Mouse (Mus musculus) heart, adult 9 months (tissue): Measurements from ENCODE around the gene Ptprd.

Source experiments
- DNase-seq, 2 experiments: peaks; one replicate each; pipeline ENCODE4 v3.0.0; 2022; ENCODE audit warnings: low spot score in 2 of 2

Ptprd gene

GRCm38 (mm10) chr4:76313749-76314148 lies 1898.0 kb downstream of the Ptprd start:
- no peak for DNase-seq

- no peak for DNase-seq
Observed at GRCm38 (mm10) chr4:76312593-76312992, 1899.2 kb downstream of the Ptprd start.

- no peak for DNase-seq
Observed at GRCm38 (mm10) chr4:76305987-76306386, 1905.8 kb downstream of the Ptprd start.

- no peak for DNase-seq
Observed at GRCm38 (mm10) chr4:76297375-76297774, 1914.4 kb downstream of the Ptprd start.

GRCm38 (mm10) chr4:76292733-76293357 lies 1918.9 kb downstream of the Ptprd start:
- DNase-seq, result no peak

GRCm38 (mm10) chr4:76290484-76290818 lies 1921.3 kb downstream of the Ptprd start:
- DNase-seq, result no peak

GRCm38 (mm10) chr4:76289612-76290483 lies 1921.9 kb downstream of the Ptprd start:
- DNase-seq, result no peak

- no peak for DNase-seq
Observed at GRCm38 (mm10) chr4:76286016-76286415, 1925.7 kb downstream of the Ptprd start.

- DNase-seq, result no peak
Observed at GRCm38 (mm10) chr4:76282886-76283285, 1928.9 kb downstream of the Ptprd start.

GRCm38 (mm10) chr4:76262727-76263126 lies 1949.0 kb downstream of the Ptprd start:
- DNase-seq, result no peak

- DNase-seq, result no peak
Observed at GRCm38 (mm10) chr4:76260686-76261085, 1951.1 kb downstream of the Ptprd start.

- no peak for DNase-seq
Observed at GRCm38 (mm10) chr4:76260286-76260685, 1951.5 kb downstream of the Ptprd start.

- no peak for DNase-seq
Observed at GRCm38 (mm10) chr4:76259636-76260035, 1952.1 kb downstream of the Ptprd start.

- no peak for DNase-seq
Observed at GRCm38 (mm10) chr4:76244371-76244770, 1967.4 kb downstream of the Ptprd start.

- DNase-seq, result no peak
Observed at GRCm38 (mm10) chr4:76241542-76241941, 1970.2 kb downstream of the Ptprd start.

GRCm38 (mm10) chr4:76241140-76241539 lies 1970.6 kb downstream of the Ptprd start:
- DNase-seq, result no peak

- DNase-seq, result no peak
Observed at GRCm38 (mm10) chr4:76239063-76239462, 1972.7 kb downstream of the Ptprd start.

- DNase-seq, result no peak
Observed at GRCm38 (mm10) chr4:76238577-76238976, 1973.2 kb downstream of the Ptprd start.

- DNase-seq, result no peak
Observed at GRCm38 (mm10) chr4:76237827-76238226, 1973.9 kb downstream of the Ptprd start.

- DNase-seq, result no peak
Observed at GRCm38 (mm10) chr4:76223720-76224119, 1988.0 kb downstream of the Ptprd start.

- no peak for DNase-seq
Observed at GRCm38 (mm10) chr4:76222520-76222919, 1989.2 kb downstream of the Ptprd start.

- DNase-seq, result no peak
Observed at GRCm38 (mm10) chr4:76218065-76218464, 1993.7 kb downstream of the Ptprd start.

GRCm38 (mm10) chr4:76215141-76215540 lies 1996.6 kb downstream of the Ptprd start:
- DNase-seq, result no peak
